Mouse (Mus musculus) brain, embryonic 14.5 days (tissue): ENCODE data around the gene Nt5c1a.

Experiments
- CTCF ChIP-seq: fragments of 200-500 bp; IDR thresholded peaks from 2 replicates; pipeline ENCODE4 v1.5.1; 2012; ENCODE audit warnings: inconsistent platforms, mild to moderate bottlenecking, moderate library complexity, borderline replicate concordance; ENCODE audit not compliant: insufficient read depth, insufficient read length; ENCODE audit errors: extremely low read depth
- POLR2A ChIP-seq: fragments of 200-500 bp; IDR thresholded peaks from 2 replicates; pipeline ENCODE4 v1.6.1; 2012; ENCODE audit warnings: mild to moderate bottlenecking, inconsistent platforms, borderline replicate concordance; ENCODE audit not compliant: poor library complexity, insufficient read depth, insufficient read length, severe bottlenecking; ENCODE audit errors: extremely low read depth

DNA sequence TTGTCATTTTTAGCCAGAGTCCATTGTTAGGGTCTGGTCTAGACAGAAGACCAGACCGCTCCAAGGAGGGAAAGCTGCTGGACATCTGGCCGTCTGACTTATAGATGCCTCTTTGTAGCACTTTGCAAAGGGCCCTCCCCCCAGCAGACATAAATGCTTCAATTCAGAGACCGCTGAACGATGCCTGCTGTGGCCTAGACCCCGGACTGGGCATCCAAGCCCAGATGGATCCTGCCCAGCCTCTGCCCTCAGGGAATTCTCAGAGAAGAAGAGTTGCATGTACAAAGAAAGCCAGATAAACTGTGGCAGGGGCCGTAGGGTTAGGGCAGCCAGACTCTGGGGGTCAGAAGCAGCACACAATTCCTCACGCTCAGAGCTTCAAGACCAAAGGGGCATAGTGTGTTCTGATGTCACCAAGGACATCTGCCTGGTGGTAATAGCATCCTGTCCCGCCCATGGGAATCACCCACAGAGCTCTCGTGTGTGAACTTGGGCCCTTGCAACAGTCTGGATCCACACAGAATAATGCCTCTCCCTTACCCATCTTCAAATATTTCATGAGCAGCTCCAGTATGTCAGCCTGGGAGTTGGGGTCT, 34.6 kb downstream of the Nt5c1a start:
- no peak for TF ChIP-seq POLR2A
- no peak for TF ChIP-seq CTCF
